Mouse (Mus musculus) small intestine, adult 2 months (tissue): ENCODE results near the gene Sept5.

Source experiments
- CTCF ChIP-seq: fragments of 200-500 bp; IDR thresholded peaks from 2 replicates; pipeline ENCODE4 v1.5.1; 2012; ENCODE audit warnings: low read depth, mild to moderate bottlenecking, control low read depth, inconsistent platforms, low read length, moderate library complexity, mixed read lengths; ENCODE audit not compliant: insufficient replicate concordance, insufficient read length; ENCODE audit errors: extremely low read depth
- POLR2A ChIP-seq: fragments of 200-500 bp; IDR thresholded peaks from 2 replicates; pipeline ENCODE4 v1.6.1; 2012; ENCODE audit warnings: low read depth, mild to moderate bottlenecking, control low read depth, inconsistent platforms, low read length, moderate library complexity

- TF ChIP-seq CTCF = no peak
- no peak for TF ChIP-seq POLR2A
Measured at GRCm38 (mm10) chr16:18636401-18636800, 6.6 kb upstream of the Sept5 start.
